Mouse (Mus musculus) kidney, adult 11 months (tissue): Measurements from ENCODE around the gene Irf2.

ENCODE experiments used
- DNase-seq: peaks from one replicate; pipeline ENCODE4 v3.0.0; 2022

The Irf2 gene

GRCm38 (mm10) chr8:46883232-46884000 lies 143.9 kb downstream of the Irf2 start:
- no peak for DNase-seq

- DNase-seq, result no peak
These were observed 146.3 kb downstream of the Irf2 start for GRCm38 (mm10) chr8:46885786-46886185.

DNA sequence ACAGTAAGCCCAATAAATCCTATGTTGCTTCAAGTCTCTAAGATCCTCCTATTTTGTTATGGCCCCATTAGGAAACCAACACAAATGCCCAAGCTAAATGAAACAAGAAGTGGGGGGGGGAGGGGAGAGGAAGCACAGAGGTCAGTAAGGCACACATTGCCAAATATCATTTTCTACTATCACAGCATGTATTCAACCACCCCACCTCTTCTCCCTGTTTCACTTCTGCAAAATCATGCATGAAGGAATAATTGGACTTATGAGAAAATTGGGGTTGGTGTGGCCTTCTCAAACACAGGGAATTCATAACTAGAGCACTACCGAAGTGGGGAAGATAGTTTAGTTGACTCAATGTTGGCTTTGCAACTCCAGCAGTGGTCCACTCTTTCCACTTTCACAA lies 146.7 kb downstream of the Irf2 start:
- DNase-seq, result no peak

GRCm38 (mm10) chr8:46887396-46887795 lies 147.9 kb downstream of the Irf2 start:
- DNase-seq, result no peak

- DNase-seq, result no peak
These were observed 149.0 kb downstream of the Irf2 start for GRCm38 (mm10) chr8:46888575-46888974.

DNA sequence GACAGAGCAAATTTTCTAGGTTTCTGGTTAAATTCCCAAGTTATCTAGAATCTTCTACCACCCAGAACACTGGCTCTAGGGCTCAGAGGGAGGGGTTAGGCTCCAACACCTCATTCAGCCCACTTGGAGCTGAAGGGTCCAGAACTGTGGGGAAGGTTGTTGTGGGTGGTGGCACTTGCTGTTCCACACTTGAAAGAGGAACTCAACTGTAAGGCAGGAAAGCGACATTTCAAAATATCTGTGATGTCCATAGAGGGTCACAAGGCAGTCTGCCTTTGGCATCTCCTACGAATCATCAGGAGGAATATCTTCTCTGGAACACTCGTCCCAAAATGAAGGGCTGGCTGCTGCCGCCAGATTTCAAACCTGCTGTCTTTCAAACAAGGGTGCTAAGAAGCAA lies 150.7 kb downstream of the Irf2 start:
- no peak for DNase-seq

DNA sequence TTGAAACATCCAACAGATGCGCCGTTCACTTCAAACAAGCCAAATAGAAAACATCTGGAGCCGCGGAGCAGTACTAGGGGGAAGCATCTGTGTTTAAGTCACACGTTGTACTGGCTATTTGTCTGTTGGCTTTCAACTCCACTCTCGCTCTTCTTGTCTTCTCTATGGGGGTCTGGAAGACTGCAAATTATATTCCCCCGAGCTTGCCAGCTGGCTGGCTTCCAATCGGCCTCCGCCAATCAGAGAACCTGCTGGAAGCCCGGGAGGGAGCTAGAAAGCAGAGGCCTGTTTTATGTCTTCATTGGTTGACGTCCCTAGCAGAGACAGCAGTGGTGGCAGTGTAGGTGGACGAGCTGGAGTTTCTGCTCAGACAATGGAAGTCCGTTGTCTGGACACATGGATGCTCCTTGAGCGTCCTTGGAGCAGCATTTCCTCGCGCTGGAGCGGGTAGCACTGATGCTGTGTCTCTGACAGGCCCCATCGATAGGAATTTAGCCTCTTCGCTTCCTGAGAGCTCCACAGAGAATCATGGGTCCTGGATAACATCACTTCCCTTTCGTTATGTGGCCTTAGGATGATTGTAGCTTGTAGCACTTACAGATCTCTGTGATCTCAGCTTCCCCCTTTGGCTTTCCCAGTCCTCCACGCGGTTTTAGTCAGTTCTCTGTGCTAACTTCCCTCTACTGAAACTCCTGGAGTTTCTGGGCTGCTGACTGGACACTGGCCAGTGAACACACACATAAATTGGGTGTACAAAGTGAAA lies 153.2 kb downstream of the Irf2 start:
- DNase-seq, result no peak

GRCm38 (mm10) chr8:46894385-46894784 lies 154.9 kb downstream of the Irf2 start:
- no peak for DNase-seq

GRCm38 (mm10) chr8:46896005-46896404 lies 156.5 kb downstream of the Irf2 start:
- DNase-seq, result no peak

GRCm38 (mm10) chr8:46896704-46897103 lies 157.2 kb downstream of the Irf2 start:
- no peak for DNase-seq
